Mouse (Mus musculus) heart, adult 2 months (tissue): ENCODE measurements at regions not wholly inside any gene's neighbourhood (a gene's known extent, or its start where the extent isn't known, plus 50 kb on each side); places are given as distances from the start of the nearest gene placed in this dataset.

Experiments
- CTCF ChIP-seq: fragments of 200-600 bp; IDR thresholded peaks from 2 replicates; pipeline ENCODE4 v1.8.1; 2022; ENCODE audit warnings: antibody characterized with exemption, mild to moderate bottlenecking, moderate library complexity
- EP300 ChIP-seq: fragments of 200-500 bp; IDR thresholded peaks from 2 replicates; pipeline ENCODE4 v1.6.1; 2011; ENCODE audit warnings: low read depth, low read length, control low read depth; ENCODE audit not compliant: insufficient read depth
- POLR2A ChIP-seq: fragments of 200-500 bp; IDR thresholded peaks from 2 replicates; pipeline ENCODE4 v1.6.1; 2011; ENCODE audit warnings: mild to moderate bottlenecking, low read depth, low read length, control low read depth; ENCODE audit not compliant: insufficient read depth

- TF ChIP-seq CTCF (no peak), POLR2A (no peak), EP300 (no peak)
Measured at GRCm38 (mm10) chr4:84026144-84026543, 500.8 kb downstream of the Ccdc171 start.
